Mouse (Mus musculus): ENCODE results near the gene Ptp4a2. TPM values are rescaled to one million over a fixed set of nuclear protein-coding genes. Genes with fewer than 3 reads are reported as not detected.
A peak's percentile ranks its signal among the peaks of the same experiment; 100 is the strongest.

Ptp4a2 gene
- polyA plus RNA-seq, 1 experiment from 2014 or later, result 289 TPM

DNA sequence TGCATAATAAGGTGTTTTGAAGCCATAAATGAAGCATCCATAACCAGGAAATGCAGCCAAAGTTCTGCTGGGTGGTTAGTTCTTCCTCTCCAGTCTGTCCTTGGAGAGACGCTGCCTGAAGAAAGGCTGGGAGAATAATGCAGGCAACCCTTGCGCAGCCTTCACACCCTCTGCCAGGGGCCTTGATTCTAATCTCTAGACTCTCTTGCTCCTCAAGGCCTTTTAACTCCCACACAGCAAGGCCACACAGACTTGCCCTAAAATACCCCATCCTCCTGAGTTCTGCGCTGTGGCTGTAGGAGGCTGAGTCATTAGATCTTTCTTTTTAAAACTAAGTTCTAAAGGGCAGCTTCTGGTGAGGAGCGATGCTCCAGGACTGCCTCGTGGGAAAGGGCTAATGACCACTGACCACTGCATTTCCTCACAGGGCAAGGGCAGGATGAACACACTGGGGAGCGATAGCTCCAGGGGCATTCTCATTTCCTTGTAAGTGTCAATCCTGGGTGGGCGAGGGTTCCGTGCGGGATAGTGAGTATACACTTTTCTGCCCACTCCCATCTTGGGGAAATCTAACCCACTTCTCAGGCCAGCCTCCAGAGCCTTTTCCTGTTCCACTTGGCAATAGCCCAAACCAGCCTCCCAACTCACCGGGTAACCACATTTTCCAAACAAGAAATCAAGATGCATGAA, 7.6 kb downstream of the Ptp4a2 start:
- H3K27ac ChIP-seq (ENCODE audit: low read length), result peak overlapping the region; percentile 59
- 66% methylated on average over 10 of the region's 10 CpGs for WGBS
- H3K9ac ChIP-seq (ENCODE audit: low read depth, low read length), result no peak overlapping the region
- H3K9me3 ChIP-seq (ENCODE audit: control insufficient read depth, low read length), result no peaks in the 10 kb centered on the region
- ATAC-seq, result no peak
- no peak overlapping the region for H3K4me2 ChIP-seq (ENCODE audit: low read depth, low read length)
- H3K27me3 ChIP-seq (replicated peaks; ENCODE audit: control insufficient read depth, insufficient read depth, low read length), result no peaks in the 10 kb centered on the region
- no peaks in the 10 kb centered on the region for H3K36me3 ChIP-seq (ENCODE audit: control insufficient read depth, insufficient read depth, low read length)
- no peak overlapping the region for H3K4me3 ChIP-seq (ENCODE audit: low read length)
- H3K4me1 ChIP-seq (ENCODE audit: control insufficient read depth, insufficient read depth, low read length), result peaks cover 31% of the 10 kb centered on the region

DNA sequence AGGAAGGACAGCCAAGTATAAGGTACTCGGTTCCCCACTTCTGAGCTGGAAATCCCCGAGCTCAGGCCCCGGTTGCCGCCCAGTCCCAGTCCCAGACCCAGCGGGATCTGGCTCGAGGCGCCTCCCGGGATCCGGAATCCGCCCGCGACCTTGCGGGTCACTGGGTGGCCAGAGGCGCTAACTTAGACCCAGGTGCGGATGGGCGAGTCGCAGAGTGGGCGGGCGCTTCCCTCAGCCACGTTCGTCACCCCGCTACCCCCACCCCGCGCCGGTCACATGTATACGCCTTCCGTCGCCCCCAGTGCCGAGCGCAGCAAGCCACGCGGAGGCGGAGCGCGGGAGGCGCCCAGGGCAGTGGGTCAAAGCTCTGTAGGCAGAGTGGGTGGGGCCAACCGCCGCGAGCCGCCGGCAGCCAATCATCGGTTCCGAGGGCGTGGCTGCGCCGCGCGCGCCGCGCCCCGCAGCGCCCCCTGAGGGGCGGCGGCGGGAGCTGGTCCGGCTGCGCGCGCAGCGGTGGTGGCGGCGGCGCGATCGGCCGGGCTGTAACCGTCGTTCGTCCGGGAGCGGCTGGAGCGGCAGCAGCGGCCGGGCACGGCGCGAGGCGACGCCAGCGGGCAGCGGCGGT, 8.8 kb downstream of the Ptp4a2 start:
- under 1% methylated on average over 69 of the region's 83 CpGs for WGBS
- H3K9me3 ChIP-seq (ENCODE audit: control insufficient read depth, low read length), result no peaks in the 10 kb centered on the region
- H3K27ac ChIP-seq (ENCODE audit: low read length), result peak overlapping the region; percentile 97
- peak overlapping the region; percentile 96 for H3K9ac ChIP-seq (ENCODE audit: low read depth, low read length)
- H3K4me2 ChIP-seq (ENCODE audit: low read depth, low read length), result peak overlapping the region; percentile 64
- ATAC-seq, result peak; percentile 97
- H3K4me3 ChIP-seq (ENCODE audit: low read length), result peak overlapping the region; percentile 87
- no peaks in the 10 kb centered on the region for H3K36me3 ChIP-seq (ENCODE audit: control insufficient read depth, insufficient read depth, low read length)
- no peaks in the 10 kb centered on the region for H3K27me3 ChIP-seq (replicated peaks; ENCODE audit: control insufficient read depth, insufficient read depth, low read length)
- peaks cover 33% of the 10 kb centered on the region for H3K4me1 ChIP-seq (ENCODE audit: control insufficient read depth, insufficient read depth, low read length)

DNA sequence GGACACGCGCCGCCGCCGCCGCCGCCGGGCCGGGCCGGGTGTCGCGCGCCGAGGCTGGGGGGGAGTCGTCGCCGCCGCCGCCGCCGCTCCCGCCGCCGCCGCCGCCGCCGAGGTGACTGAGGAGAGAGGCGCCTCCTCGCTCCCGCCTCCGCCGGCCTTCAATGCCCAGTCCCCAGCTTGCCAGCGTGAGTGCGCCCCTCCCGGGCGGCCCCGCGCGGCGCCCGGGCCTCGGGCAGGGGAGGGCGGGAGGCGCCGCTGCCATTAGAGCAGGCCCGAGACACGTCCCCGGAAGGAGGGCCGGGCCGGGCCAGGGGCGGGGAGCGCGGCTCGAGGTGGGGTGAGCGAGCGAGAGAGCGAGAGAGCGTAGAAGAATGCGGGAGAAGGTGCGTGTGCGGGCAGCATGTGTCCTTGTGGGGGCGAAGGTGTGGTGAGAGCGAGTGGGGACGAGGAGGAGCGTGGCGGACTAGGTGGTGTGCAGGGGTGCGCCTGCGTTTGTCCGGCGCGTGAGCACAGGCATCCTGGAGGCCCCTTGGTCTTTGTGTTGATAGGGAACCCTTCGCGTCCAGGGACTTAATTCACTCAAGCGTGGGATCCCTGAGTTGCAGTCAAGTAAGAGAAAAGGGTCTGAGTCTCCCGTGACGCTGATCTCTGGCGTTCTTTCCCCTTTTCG, 9.5 kb downstream of the Ptp4a2 start:
- Histone ChIP-seq H3K4me1 (ENCODE audit: control insufficient read depth, insufficient read depth, low read length) (peaks cover 33% of the 10 kb centered on the region), H3K4me3 (ENCODE audit: low read length) (peak overlapping the region; percentile 87), H3K9me3 (ENCODE audit: control insufficient read depth, low read length) (no peaks in the 10 kb centered on the region), H3K4me2 (ENCODE audit: low read depth, low read length) (peak overlapping the region; percentile 59), H3K36me3 (ENCODE audit: control insufficient read depth, insufficient read depth, low read length) (no peaks in the 10 kb centered on the region), H3K27me3 (replicated peaks; ENCODE audit: control insufficient read depth, insufficient read depth, low read length) (no peaks in the 10 kb centered on the region), H3K27ac (ENCODE audit: low read length) (peak overlapping the region; percentile 97), H3K9ac (ENCODE audit: low read depth, low read length) (peak overlapping the region; percentile 96)
- under 1% methylated on average over 51 of the region's 79 CpGs for WGBS
- ATAC-seq, result peak; percentile 76

DNA sequence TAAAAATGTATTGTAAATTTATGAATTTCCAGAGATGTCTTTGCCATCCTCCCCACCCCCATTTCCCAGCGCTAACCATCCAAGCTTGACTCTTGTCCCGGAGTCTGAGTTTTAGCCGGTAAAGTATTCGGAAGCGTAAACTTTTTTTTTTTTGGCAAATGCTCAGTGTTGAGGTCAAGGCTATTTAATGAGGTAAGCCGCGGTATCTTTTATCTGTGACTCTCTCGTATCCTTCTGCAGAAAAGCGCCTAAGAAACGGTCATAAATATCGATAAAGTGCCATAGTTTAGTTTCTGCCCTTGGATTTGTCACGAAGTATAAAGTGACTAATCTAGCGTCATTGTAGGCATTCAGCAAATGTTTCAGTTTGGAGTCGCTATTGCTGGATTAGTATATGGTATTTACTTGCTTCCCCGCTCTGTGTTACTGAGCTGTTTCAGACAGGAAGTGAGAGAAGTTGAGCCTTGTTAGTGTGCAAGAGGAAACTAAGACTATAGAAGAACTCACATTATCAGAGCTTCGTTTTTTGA, 10.1 kb downstream of the Ptp4a2 start:
- Histone ChIP-seq H3K27ac (ENCODE audit: low read length) (peak overlapping the region; percentile 97), H3K4me3 (ENCODE audit: low read length) (peak overlapping the region; percentile 87), H3K9me3 (ENCODE audit: control insufficient read depth, low read length) (no peaks in the 10 kb centered on the region), H3K27me3 (replicated peaks; ENCODE audit: control insufficient read depth, insufficient read depth, low read length) (no peaks in the 10 kb centered on the region), H3K4me1 (ENCODE audit: control insufficient read depth, insufficient read depth, low read length) (peaks cover 33% of the 10 kb centered on the region), H3K36me3 (ENCODE audit: control insufficient read depth, insufficient read depth, low read length) (no peaks in the 10 kb centered on the region), H3K9ac (ENCODE audit: low read depth, low read length) (peak overlapping the region; percentile 96), H3K4me2 (ENCODE audit: low read depth, low read length) (peak overlapping the region; percentile 59)
- under 1% methylated on average over 16 of the region's 16 CpGs for WGBS
- ATAC-seq, result no peak

DNA sequence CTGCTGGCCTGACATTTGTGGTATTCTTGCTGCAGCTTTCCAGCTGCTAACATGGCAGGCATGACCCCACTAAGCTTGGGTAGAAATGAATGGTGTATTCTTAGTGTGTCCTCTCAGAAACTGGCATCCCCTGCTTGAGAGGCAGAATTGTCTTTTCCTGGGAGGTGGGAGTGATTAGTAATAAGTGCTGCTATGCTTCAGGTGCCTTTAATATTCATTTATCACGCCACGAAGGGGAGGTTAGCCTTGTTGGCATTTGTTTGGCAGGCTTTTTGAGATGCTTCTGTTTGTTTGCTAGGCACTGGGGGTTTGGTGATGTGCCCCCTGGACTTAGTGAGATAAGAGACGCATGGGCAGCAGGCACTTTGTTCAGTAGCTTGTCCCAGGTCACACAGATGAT, 11.3 kb downstream of the Ptp4a2 start:
- H3K9me3 ChIP-seq (ENCODE audit: control insufficient read depth, low read length), result no peaks in the 10 kb centered on the region
- ATAC-seq, result no peak
- H3K27ac ChIP-seq (ENCODE audit: low read length), result 0 out of 2 replicates have a peak overlapping the region, but pooled peaks have one; percentile 15
- 0 out of 2 replicates have a peak overlapping the region, but pooled peaks have one; percentile 12 for H3K9ac ChIP-seq (ENCODE audit: low read depth, low read length)
- H3K4me3 ChIP-seq (ENCODE audit: low read length), result peak overlapping the region; percentile 87
- no peaks in the 10 kb centered on the region for H3K27me3 ChIP-seq (replicated peaks; ENCODE audit: control insufficient read depth, insufficient read depth, low read length)
- no peaks in the 10 kb centered on the region for H3K36me3 ChIP-seq (ENCODE audit: control insufficient read depth, insufficient read depth, low read length)
- peak overlapping the region; percentile 59 for H3K4me2 ChIP-seq (ENCODE audit: low read depth, low read length)
- 44% methylated on average over 3 of the region's 3 CpGs for WGBS
- H3K4me1 ChIP-seq (ENCODE audit: control insufficient read depth, insufficient read depth, low read length), result peaks cover 34% of the 10 kb centered on the region

DNA sequence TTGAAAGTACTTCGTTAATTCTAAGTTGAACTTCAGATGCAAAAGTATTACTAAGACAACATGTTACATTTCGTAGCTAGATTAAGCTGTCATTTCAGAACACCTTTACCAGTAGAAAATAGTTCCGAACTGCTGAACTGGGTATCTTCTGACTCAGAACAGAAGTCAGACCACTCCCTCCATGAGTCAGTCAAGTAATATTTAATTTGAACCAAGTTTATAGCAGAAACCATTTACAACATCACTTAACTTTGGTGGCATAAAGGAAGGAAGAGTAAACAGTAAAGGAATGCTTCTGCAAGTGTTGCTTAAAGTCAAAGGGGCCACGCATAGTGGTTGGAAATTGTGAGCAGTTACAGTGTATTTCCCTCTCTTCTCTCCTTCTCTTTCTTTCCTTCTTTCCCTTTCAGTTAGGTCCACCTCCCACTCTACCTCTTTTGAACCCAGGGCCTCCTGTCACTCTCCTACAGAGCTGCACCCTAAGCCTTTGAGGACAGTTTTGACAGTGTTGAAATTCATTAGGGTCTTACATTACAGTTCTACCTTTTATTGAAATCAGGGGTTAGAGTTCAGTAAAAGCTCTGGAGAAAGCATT, 12.3 kb downstream of the Ptp4a2 start:
- Histone ChIP-seq H3K4me1 (ENCODE audit: control insufficient read depth, insufficient read depth, low read length) (peaks cover 37% of the 10 kb centered on the region), H3K9me3 (ENCODE audit: control insufficient read depth, low read length) (no peaks in the 10 kb centered on the region), H3K4me2 (ENCODE audit: low read depth, low read length) (no peak overlapping the region; the same call in 1 of the 2 replicates), H3K9ac (ENCODE audit: low read depth, low read length) (peak overlapping the region; percentile 31; the same call in 1 of the 2 replicates), H3K27me3 (replicated peaks; ENCODE audit: control insufficient read depth, insufficient read depth, low read length) (no peaks in the 10 kb centered on the region), H3K36me3 (ENCODE audit: control insufficient read depth, insufficient read depth, low read length) (no peaks in the 10 kb centered on the region), H3K27ac (ENCODE audit: low read length) (peak overlapping the region; percentile 57), H3K4me3 (ENCODE audit: low read length) (no peak overlapping the region)
- no peak for ATAC-seq
- WGBS, result 43% methylated on average over 4 of the region's 4 CpGs

DNA sequence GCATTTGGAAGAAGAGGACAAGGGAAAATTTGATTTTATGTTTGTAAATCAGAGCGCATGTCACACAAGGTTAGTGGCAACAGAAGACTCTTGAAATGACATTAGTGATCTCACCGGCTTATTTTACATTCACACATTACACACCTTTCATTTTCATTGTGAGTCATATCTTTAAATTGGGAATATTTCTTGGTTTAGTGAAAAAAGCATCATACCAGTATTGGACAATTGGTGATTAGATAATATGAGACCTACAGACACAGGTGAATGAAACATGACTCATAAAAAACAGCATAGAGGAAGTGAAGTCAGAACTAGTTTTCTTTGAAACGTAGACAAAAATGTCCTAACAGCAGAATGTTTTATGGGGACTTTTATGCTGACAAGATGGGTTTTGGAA, 16.6 kb downstream of the Ptp4a2 start:
- WGBS, result 75% methylated on average over 3 of the region's 3 CpGs
- H3K4me2 ChIP-seq (ENCODE audit: low read depth, low read length), result no peak overlapping the region
- H3K9me3 ChIP-seq (ENCODE audit: control insufficient read depth, low read length), result no peaks in the 10 kb centered on the region
- H3K27ac ChIP-seq (ENCODE audit: low read length), result no peak overlapping the region
- H3K9ac ChIP-seq (ENCODE audit: low read depth, low read length), result 0 out of 2 replicates have a peak overlapping the region, but pooled peaks have one; percentile 11
- ATAC-seq, result no peak
- no peaks in the 10 kb centered on the region for H3K36me3 ChIP-seq (ENCODE audit: control insufficient read depth, insufficient read depth, low read length)
- H3K4me3 ChIP-seq (ENCODE audit: low read length), result no peak overlapping the region
- peaks cover 23% of the 10 kb centered on the region for H3K4me1 ChIP-seq (ENCODE audit: control insufficient read depth, insufficient read depth, low read length)
- no peaks in the 10 kb centered on the region for H3K27me3 ChIP-seq (replicated peaks; ENCODE audit: control insufficient read depth, insufficient read depth, low read length)

DNA sequence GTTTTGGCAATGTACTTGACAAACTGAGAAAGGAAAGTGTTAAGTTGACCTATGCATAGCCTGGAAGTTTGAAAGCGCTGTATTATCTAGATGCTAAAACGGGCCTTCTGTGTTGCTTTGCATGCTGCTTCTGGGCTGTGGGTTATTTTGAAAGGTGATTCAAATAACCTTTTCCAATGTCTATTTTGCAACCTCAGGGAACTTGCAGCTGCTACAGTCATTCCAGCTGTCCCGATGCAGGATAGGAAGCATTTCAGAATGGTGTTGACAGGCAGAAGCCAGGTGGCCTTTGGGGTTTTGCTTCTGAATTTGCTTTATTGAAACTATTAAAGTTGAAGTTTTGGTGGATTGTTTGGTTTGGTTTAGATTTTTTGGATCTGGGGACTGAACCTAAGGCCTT, 17.1 kb downstream of the Ptp4a2 start:
- Histone ChIP-seq H3K36me3 (ENCODE audit: control insufficient read depth, insufficient read depth, low read length) (no peaks in the 10 kb centered on the region), H3K9me3 (ENCODE audit: control insufficient read depth, low read length) (no peaks in the 10 kb centered on the region), H3K4me3 (ENCODE audit: low read length) (no peak overlapping the region), H3K4me2 (ENCODE audit: low read depth, low read length) (no peak overlapping the region), H3K9ac (ENCODE audit: low read depth, low read length) (0 out of 2 replicates have a peak overlapping the region, but pooled peaks have one; percentile 11), H3K27me3 (replicated peaks; ENCODE audit: control insufficient read depth, insufficient read depth, low read length) (no peaks in the 10 kb centered on the region), H3K27ac (ENCODE audit: low read length) (no peak overlapping the region), H3K4me1 (ENCODE audit: control insufficient read depth, insufficient read depth, low read length) (peaks cover 19% of the 10 kb centered on the region)
- ATAC-seq, result no peak
- WGBS, result 64% methylated on average over 3 of the region's 3 CpGs

DNA sequence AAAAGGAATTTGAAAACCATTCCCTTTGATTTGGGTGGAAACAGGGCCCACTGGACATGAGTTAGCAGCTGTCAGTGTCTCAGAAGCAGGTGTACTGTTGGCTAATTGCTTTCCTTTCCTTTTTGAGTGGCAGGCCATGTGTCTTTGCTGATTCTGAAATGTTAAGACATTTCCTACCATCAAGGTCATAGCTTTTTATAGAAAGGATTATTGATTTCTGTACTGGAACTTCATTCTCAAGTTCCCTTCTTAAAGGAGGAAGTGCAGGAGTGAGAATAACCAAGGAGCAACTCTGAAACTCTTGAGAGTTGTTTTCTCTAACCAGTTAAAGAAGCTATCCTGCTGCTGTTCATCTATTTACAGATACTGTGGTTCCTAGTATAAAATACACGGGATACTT, 18.8 kb downstream of the Ptp4a2 start:
- Histone ChIP-seq H3K4me1 (ENCODE audit: control insufficient read depth, insufficient read depth, low read length) (peaks cover 16% of the 10 kb centered on the region), H3K4me3 (ENCODE audit: low read length) (no peak overlapping the region), H3K36me3 (ENCODE audit: control insufficient read depth, insufficient read depth, low read length) (no peaks in the 10 kb centered on the region), H3K27me3 (replicated peaks; ENCODE audit: control insufficient read depth, insufficient read depth, low read length) (no peaks in the 10 kb centered on the region), H3K4me2 (ENCODE audit: low read depth, low read length) (no peak overlapping the region), H3K9ac (ENCODE audit: low read depth, low read length) (no peak overlapping the region), H3K27ac (ENCODE audit: low read length) (no peak overlapping the region), H3K9me3 (ENCODE audit: control insufficient read depth, low read length) (no peaks in the 10 kb centered on the region)
- ATAC-seq, result no peak
- 47% methylated on average over 1 of the region's 1 CpGs for WGBS

All from intestine, embryonic 16.5 days (tissue).